Mouse (Mus musculus) limb, embryonic 14.5 days (tissue): Measurements from ENCODE around the gene Hus1. TPM values are rescaled to one million over a fixed set of nuclear protein-coding genes. Genes with fewer than 3 reads are reported as not detected.

ENCODE experiments used
- ATAC-seq: fragments of 200-750 bp; cut with Nextera tagmentation; 2 replicates; pipeline ENCODE4 v1.8.0; 2017; ENCODE audit warnings: low read depth, moderate number of reproducible peaks, moderate TSS enrichment; ENCODE audit not compliant: low FRiP score
- DNase-seq: peaks from one replicate; pipeline ENCODE4 v3.0.0-alpha.2; 2015; ENCODE audit warnings: low spot score
- H3K27ac ChIP-seq: fragments of 300-500 bp; sonication (generic); replicated peaks from 2 replicates; pipeline ENCODE4 v1.5.1; 2014; ENCODE audit warnings: low read depth, mild to moderate bottlenecking, low read length, moderate library complexity, mixed read lengths
- H3K27me3 ChIP-seq: fragments of 300-500 bp; sonication (generic); 2 replicates; pipeline ENCODE4 v1.6.1; 2014; ENCODE audit warnings: low read length, mixed read lengths; ENCODE audit not compliant: control insufficient read depth, insufficient read depth
- H3K36me3 ChIP-seq: fragments of 300-500 bp; sonication (generic); 2 replicates; pipeline ENCODE4 v1.6.1; 2014; ENCODE audit warnings: mild to moderate bottlenecking, low read length, moderate library complexity, mixed read lengths; ENCODE audit not compliant: control insufficient read depth, insufficient read depth
- H3K4me1 ChIP-seq: fragments of 300-500 bp; sonication (generic); 2 replicates; pipeline ENCODE4 v1.6.1; 2014; ENCODE audit warnings: antibody characterized with exemption, low read length, mixed read lengths; ENCODE audit not compliant: control insufficient read depth, insufficient read depth
- H3K4me2 ChIP-seq: fragments of 300-500 bp; sonication (generic); replicated peaks from 2 replicates; pipeline ENCODE4 v1.6.1; 2014; ENCODE audit warnings: low read depth, mild to moderate bottlenecking, low read length, moderate library complexity; ENCODE audit not compliant: severe bottlenecking
- H3K4me3 ChIP-seq: fragments of 300-500 bp; sonication (generic); replicated peaks from 2 replicates; pipeline ENCODE4 v1.5.1; 2014; ENCODE audit warnings: low read length
- H3K9ac ChIP-seq: fragments of 300-500 bp; sonication (generic); 2 replicates; pipeline ENCODE4 v1.6.1; 2014; ENCODE audit warnings: mild to moderate bottlenecking, low read depth, low read length, moderate library complexity; ENCODE audit not compliant: severe bottlenecking
- H3K9me3 ChIP-seq: fragments of 300-500 bp; sonication (generic); 2 replicates; pipeline ENCODE4 v1.6.1; 2016; ENCODE audit warnings: low read length; ENCODE audit not compliant: control insufficient read depth
- POLR2A ChIP-seq: fragments of 200-500 bp; IDR thresholded peaks from 2 replicates; pipeline ENCODE4 v1.8.0; 2012; ENCODE audit warnings: inconsistent platforms, mild to moderate bottlenecking, moderate library complexity, borderline replicate concordance; ENCODE audit not compliant: insufficient read depth, insufficient read length; ENCODE audit errors: extremely low read depth
- WGBS: fragments of 180-500 bp; shearing (Covaris S2); extraction: QIAGEN DNeasy Blood & Tissue Kit; methylation state at CpG from one replicate; pipeline ENCODE4 v1.1.7; 2014; 5-methylcytosine and 5-hydroxymethylcytosine counted together
- polyA plus RNA-seq, 2 experiments: library from polyadenylated mRNA; depleted of rRNA in 1 of 2; stranded (reverse) in 1 of 2; unstranded in 1 of 2; fragments of >200 nt; fragmentation: Nextera tagmentation in 1 of 2; extraction: Ambion mirVana in 1 of 2; gene quantifications; 2 replicates each; pipeline versions ENCODE4 v1.2.1 to v1.2.3; 2012 to 2014

Hus1 gene
- polyA plus RNA-seq (2012; rRNA removed) (17.0 and 18.4 TPM in 2 replicates), polyA plus RNA-seq (2014; fragmentation: Nextera tagmentation; extraction: Ambion mirVana) (11.9 and 13.7 TPM in 2 replicates)

GRCm38 (mm10) chr11:9010853-9011339 lies at the start of gene Hus1:
Hus1 (minus strand) TSS chr11:9011191.
- under 1% methylated on average over 39 of the region's 43 CpGs for WGBS
- Histone ChIP-seq H3K9me3 (no peaks in the 10 kb centered on the region), H3K36me3 (peaks cover 12% of the 10 kb centered on the region), H3K27ac (peak within 1 kb of the TSS; percentile 92), H3K4me2 (peak within 1 kb of the TSS; percentile 69), H3K9ac (peak within 1 kb of the TSS; percentile 80), H3K4me3 (peak within 1 kb of the TSS; percentile 54), H3K4me1 (peaks cover 9% of the 10 kb centered on the region; the same call in 1 of the 2 replicates), H3K27me3 (no peaks in the 10 kb centered on the region)
- DNase-seq, result peak; percentile 74
- ATAC-seq, result peak; percentile 92
- 0 out of 2 replicates have a peak, but pooled peaks have one; percentile 67 for TF ChIP-seq POLR2A

DNA sequence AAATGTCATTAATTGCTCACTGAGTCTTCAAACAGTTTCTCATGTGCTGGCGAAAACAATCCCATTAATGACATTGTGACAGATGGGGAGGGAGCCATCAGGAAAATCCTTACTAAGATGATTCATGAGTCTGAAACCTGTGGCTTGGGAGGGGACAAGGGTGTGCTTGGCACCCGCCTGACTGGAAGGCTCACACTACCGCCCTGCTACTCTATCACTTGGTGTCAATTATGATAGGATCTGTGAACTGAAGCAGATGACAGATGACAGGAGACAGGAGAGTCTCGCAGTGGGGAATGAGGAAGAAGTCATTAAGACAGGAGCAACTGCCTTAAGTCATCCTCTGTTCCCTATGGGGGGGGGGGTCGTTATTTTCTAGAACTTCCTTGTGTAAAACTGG lies 49.5 kb upstream of the Hus1 start:
- Histone ChIP-seq H3K9ac (no peak overlapping the region), H3K27me3 (no peaks in the 10 kb centered on the region), H3K27ac (no peak overlapping the region), H3K36me3 (no peaks in the 10 kb centered on the region), H3K9me3 (no peaks in the 10 kb centered on the region), H3K4me3 (no peak overlapping the region), H3K4me1 (no peaks in the 10 kb centered on the region), H3K4me2 (no peak overlapping the region)
- no peak for ATAC-seq
- no peak for TF ChIP-seq POLR2A
- WGBS, result 28% methylated on average over 5 of the region's 5 CpGs
- DNase-seq, result no peak

- no peak overlapping the region for H3K4me2 ChIP-seq
- H3K9me3 ChIP-seq, result no peaks in the 10 kb centered on the region
- H3K27ac ChIP-seq, result no peak overlapping the region
- H3K9ac ChIP-seq, result no peak overlapping the region
- no peak for TF ChIP-seq POLR2A
- DNase-seq (no peak), ATAC-seq (no peak)
- no peaks in the 10 kb centered on the region for H3K36me3 ChIP-seq
- no peaks in the 10 kb centered on the region for H3K27me3 ChIP-seq
- WGBS, result 72% methylated on average over 1 of the region's 1 CpGs
- no peaks in the 10 kb centered on the region for H3K4me1 ChIP-seq
- H3K4me3 ChIP-seq, result no peak overlapping the region
Observed at GRCm38 (mm10) chr11:9060029-9060428, 49.0 kb upstream of the Hus1 start.

DNA sequence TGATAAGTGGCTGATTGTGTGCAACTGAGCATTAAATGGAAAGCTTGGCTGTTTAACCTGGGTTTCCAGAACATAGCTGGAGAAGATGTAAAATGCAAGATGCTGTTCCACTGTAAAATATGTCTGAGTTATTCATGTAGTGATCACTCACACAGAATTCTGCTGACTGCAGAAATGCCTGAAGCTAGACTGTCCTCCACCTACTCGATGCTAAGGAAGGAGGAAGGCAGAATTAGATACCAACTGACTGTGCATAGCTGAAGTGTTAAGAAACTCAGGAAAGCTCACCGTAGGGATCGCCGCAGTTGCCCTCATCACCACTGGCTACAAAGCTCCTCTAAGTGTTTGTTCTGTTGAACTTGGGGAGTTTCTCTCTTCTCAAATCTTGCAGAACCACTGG lies 46.7 kb upstream of the Hus1 start:
- no peak for TF ChIP-seq POLR2A
- Histone ChIP-seq H3K4me2 (no peak overlapping the region), H3K9me3 (no peaks in the 10 kb centered on the region), H3K36me3 (no peaks in the 10 kb centered on the region), H3K27ac (no peak overlapping the region), H3K4me1 (no peaks in the 10 kb centered on the region), H3K27me3 (no peaks in the 10 kb centered on the region), H3K9ac (no peak overlapping the region), H3K4me3 (no peak overlapping the region)
- ATAC-seq (no peak), DNase-seq (no peak)
- 78% methylated on average over 4 of the region's 4 CpGs for WGBS

GRCm38 (mm10) chr11:9056937-9057336 lies 45.9 kb upstream of the Hus1 start:
- Histone ChIP-seq H3K4me1 (no peaks in the 10 kb centered on the region), H3K9me3 (no peaks in the 10 kb centered on the region), H3K4me3 (no peak overlapping the region), H3K4me2 (no peak overlapping the region), H3K9ac (no peak overlapping the region), H3K27me3 (no peaks in the 10 kb centered on the region), H3K36me3 (no peaks in the 10 kb centered on the region), H3K27ac (no peak overlapping the region)
- ATAC-seq (no peak), DNase-seq (no peak)
- no peak for TF ChIP-seq POLR2A
- WGBS, result 72% methylated on average over 2 of the region's 2 CpGs
